Mouse (Mus musculus) limb, embryonic 13.5 days (tissue): ENCODE results near the gene Klhl9. TPM values are rescaled to one million over a fixed set of nuclear protein-coding genes. Genes with fewer than 3 reads are reported as not detected.

Source experiments
- polyA plus RNA-seq: library from polyadenylated mRNA; unstranded; fragments of >200 nt; fragmentation: Nextera tagmentation; extraction: Ambion mirVana; gene quantifications from 2 replicates; pipeline ENCODE4 v1.2.1, GENCODE M21; 2015

The Klhl9 gene
- polyA plus RNA-seq, 1 experiment from 2014 or later, result 130 TPM

Other genes with a start within 250 kb of the Klhl9 start
- not detected in 2 replicates for gene Ifnb1, start 199.7 kb downstream of the Klhl9 start, polyA plus RNA-seq
- not detected in 2 replicates for gene Ifna15, start 164.2 kb downstream of the Klhl9 start, polyA plus RNA-seq
- gene Ifna14, start 150.7 kb downstream of the Klhl9 start, polyA plus RNA-seq, result not detected in 2 replicates
- gene Ifna9, start 130.1 kb downstream of the Klhl9 start, polyA plus RNA-seq, result not detected in 2 replicates
- gene Ifna12, start 119.1 kb downstream of the Klhl9 start, polyA plus RNA-seq, result not detected in 2 replicates
- not detected in 2 replicates for gene C87499, start 88.1 kb downstream of the Klhl9 start, polyA plus RNA-seq
- not detected in 2 replicates for gene Ifna13, start 78.0 kb downstream of the Klhl9 start, polyA plus RNA-seq
- not detected in 2 replicates for gene Ifna16, start 45.5 kb downstream of the Klhl9 start, polyA plus RNA-seq
- gene Ifna2, start 38.6 kb downstream of the Klhl9 start, polyA plus RNA-seq, result not detected in 2 replicates
- gene Ifnab, start 31.1 kb downstream of the Klhl9 start, polyA plus RNA-seq, result not detected in 2 replicates
- 1.0 and 1.1 TPM in 2 replicates for gene Gm26566, start 660 bp downstream of the Klhl9 start, polyA plus RNA-seq
- gene Gm13271, start 32.4 kb upstream of the Klhl9 start, polyA plus RNA-seq, result not detected in 2 replicates
- 0.34 and 0.45 TPM in 2 replicates for gene Gm13283, start 37.7 kb upstream of the Klhl9 start, polyA plus RNA-seq
- 0.46 and 0.59 TPM in 2 replicates for gene Gm13290, start 51.4 kb upstream of the Klhl9 start, polyA plus RNA-seq
- gene Gm13289, start 54.5 kb upstream of the Klhl9 start, polyA plus RNA-seq, result not detected in 2 replicates
- not detected in 2 replicates for gene Gm13272, start 57.4 kb upstream of the Klhl9 start, polyA plus RNA-seq
- gene Ifnz, start 59.7 kb upstream of the Klhl9 start, polyA plus RNA-seq, result 0.27 and 0.41 TPM in 2 replicates
- gene Gm13276, start 63.2 kb upstream of the Klhl9 start, polyA plus RNA-seq, result not detected in 2 replicates
- not detected in 2 replicates for gene Gm13277, start 66.2 kb upstream of the Klhl9 start, polyA plus RNA-seq
- not detected in 2 replicates for gene Gm13278, start 69.1 kb upstream of the Klhl9 start, polyA plus RNA-seq
- not detected in 2 replicates for gene Gm13275, start 72.0 kb upstream of the Klhl9 start, polyA plus RNA-seq
- not detected in 2 replicates for gene Gm13279, start 74.9 kb upstream of the Klhl9 start, polyA plus RNA-seq
- 0.76 and 1.0 TPM in 2 replicates for gene Gm13285, start 77.2 kb upstream of the Klhl9 start, polyA plus RNA-seq
- not detected in 2 replicates for gene Gm13287, start 80.8 kb upstream of the Klhl9 start, polyA plus RNA-seq
- gene Gm13288, start 83.1 kb upstream of the Klhl9 start, polyA plus RNA-seq, result not detected in 2 replicates
- not detected in 2 replicates for gene Ifna7, start 93.8 kb upstream of the Klhl9 start, polyA plus RNA-seq
- gene Ifna11, start 97.5 kb upstream of the Klhl9 start, polyA plus RNA-seq, result not detected in 2 replicates
- not detected in 2 replicates for gene Ifna6, start 105.0 kb upstream of the Klhl9 start, polyA plus RNA-seq
- gene Ifna5, start 113.1 kb upstream of the Klhl9 start, polyA plus RNA-seq, result not detected in 2 replicates
- gene Ifna4, start 119.4 kb upstream of the Klhl9 start, polyA plus RNA-seq, result not detected in 2 replicates
- not detected in 2 replicates for gene Ifna1, start 127.6 kb upstream of the Klhl9 start, polyA plus RNA-seq
- gene Ifne, start 157.7 kb upstream of the Klhl9 start, polyA plus RNA-seq, result not detected in 2 replicates